Mouse (Mus musculus) spleen, adult 2 months (tissue): ENCODE results near the gene Hspa8.

ENCODE experiments used
- CTCF ChIP-seq: fragments of 200-500 bp; IDR thresholded peaks from 2 replicates; pipeline ENCODE4 v1.5.1; 2011; ENCODE audit warnings: mild to moderate bottlenecking, inconsistent platforms; ENCODE audit not compliant: insufficient read depth, insufficient read length, insufficient replicate concordance; ENCODE audit errors: extremely low read depth
- POLR2A ChIP-seq: fragments of 200-500 bp; IDR thresholded peaks from 2 replicates; pipeline ENCODE4 v1.6.1; 2011; ENCODE audit warnings: low read depth, low read length, inconsistent platforms

DNA sequence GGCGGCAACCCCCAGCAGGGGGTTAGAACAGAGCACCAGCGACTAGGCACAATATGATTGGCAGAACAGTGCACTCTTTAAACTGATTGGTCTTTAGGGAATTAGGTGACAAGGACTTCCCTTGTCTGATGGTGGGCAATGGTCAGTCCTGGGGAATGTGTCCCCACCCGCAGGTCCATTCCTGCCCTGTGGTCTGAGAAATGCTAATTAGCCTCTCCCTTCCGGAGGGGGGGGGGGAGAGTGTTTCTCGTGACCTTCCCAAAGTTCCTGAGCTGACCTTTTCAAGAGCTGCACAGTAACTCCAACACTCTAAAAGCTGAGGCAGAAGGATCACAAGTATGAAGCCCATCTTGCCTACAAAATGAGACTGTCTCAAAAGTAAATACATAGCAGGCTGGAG is 6.5 kb upstream of the Hspa8 start:
- no peak for TF ChIP-seq CTCF
- no peak for TF ChIP-seq POLR2A
